Mouse (Mus musculus) cerebellum, postnatal 4 days (tissue): ENCODE results near the gene Yes1.
"Not testable (repeated sequence)": the region's sequence is repeated elsewhere in the genome, so short reads cannot be mapped to it uniquely, and the experiment has no call there.

Experiments used
- DNase-seq, 2 experiments: peaks; one replicate each; pipeline ENCODE4 v3.0.0; 2022; ENCODE audit warnings: low spot score in 2 of 2, mixed read lengths in 1 of 2

Yes1 gene

GRCm38 (mm10) chr5:32610801-32611340, at the start of gene Yes1:
TSS of gene Yes1 (plus strand) at chr5:32611171.
- peak; percentile 45 to 73 for DNase-seq

- DNase-seq = no peak
These were observed 46.3 kb upstream of the Yes1 start for GRCm38 (mm10) chr5:32564697-32565096.

- DNase-seq = no peak
These were observed 39.2 kb upstream of the Yes1 start for GRCm38 (mm10) chr5:32571802-32572201.

- peak; percentile 27 to 66 for DNase-seq
These were observed 22.8 kb upstream of the Yes1 start for GRCm38 (mm10) chr5:32588136-32588535.

GRCm38 (mm10) chr5:32593793-32594192, 17.2 kb upstream of the Yes1 start:
- DNase-seq = no peak

GRCm38 (mm10) chr5:32594358-32594757, 16.6 kb upstream of the Yes1 start:
- no peak for DNase-seq

GRCm38 (mm10) chr5:32605911-32606310, 5.1 kb upstream of the Yes1 start:
- no peak for DNase-seq

- DNase-seq = no peak
These were observed 3.1 kb upstream of the Yes1 start for GRCm38 (mm10) chr5:32607776-32608355.

GRCm38 (mm10) chr5:32608516-32608915, 2.5 kb upstream of the Yes1 start:
- no peak for DNase-seq

GRCm38 (mm10) chr5:32610064-32610800, 739 bp upstream of the Yes1 start:
- peak in 1 of 2 experiments; percentile 20 for DNase-seq

GRCm38 (mm10) chr5:32611341-32611961, 480 bp downstream of the Yes1 start:
- peak; percentile 23 to 30 for DNase-seq

GRCm38 (mm10) chr5:32614291-32614690, 3.3 kb downstream of the Yes1 start:
- DNase-seq = no peak

- DNase-seq = peak in 1 of 2 experiments; percentile 11
These were observed 3.7 kb downstream of the Yes1 start for GRCm38 (mm10) chr5:32614691-32615090.

- not testable (repeated sequence) for DNase-seq
These were observed 5.5 kb downstream of the Yes1 start for GRCm38 (mm10) chr5:32616489-32616888.

- DNase-seq = no peak
These were observed 6.9 kb downstream of the Yes1 start for GRCm38 (mm10) chr5:32617851-32618250.

- no peak for DNase-seq
These were observed 12.7 kb downstream of the Yes1 start for GRCm38 (mm10) chr5:32623649-32624048.

- DNase-seq = no peak
These were observed 13.8 kb downstream of the Yes1 start for GRCm38 (mm10) chr5:32624777-32625176.

- DNase-seq = no peak
These were observed 22.2 kb downstream of the Yes1 start for GRCm38 (mm10) chr5:32633185-32633584.

- peak in 1 of 2 experiments; percentile 1 for DNase-seq
These were observed 46.4 kb downstream of the Yes1 start for GRCm38 (mm10) chr5:32657386-32657785.

GRCm38 (mm10) chr5:32682475-32682874, 71.5 kb downstream of the Yes1 start:
- DNase-seq = no peak

GRCm38 (mm10) chr5:32693411-32693810, 82.4 kb downstream of the Yes1 start:
- no peak for DNase-seq

GRCm38 (mm10) chr5:32697208-32697867, 86.4 kb downstream of the Yes1 start:
- DNase-seq = no peak
